Mouse (Mus musculus): ENCODE measurements around the gene Ror2. TPM values are rescaled to one million over a fixed set of nuclear protein-coding genes. Genes with fewer than 3 reads are reported as not detected.

The Ror2 gene
- total and polyA plus RNA-seq, 2 experiments = 0.06 TPM; not detected in 1

DNA sequence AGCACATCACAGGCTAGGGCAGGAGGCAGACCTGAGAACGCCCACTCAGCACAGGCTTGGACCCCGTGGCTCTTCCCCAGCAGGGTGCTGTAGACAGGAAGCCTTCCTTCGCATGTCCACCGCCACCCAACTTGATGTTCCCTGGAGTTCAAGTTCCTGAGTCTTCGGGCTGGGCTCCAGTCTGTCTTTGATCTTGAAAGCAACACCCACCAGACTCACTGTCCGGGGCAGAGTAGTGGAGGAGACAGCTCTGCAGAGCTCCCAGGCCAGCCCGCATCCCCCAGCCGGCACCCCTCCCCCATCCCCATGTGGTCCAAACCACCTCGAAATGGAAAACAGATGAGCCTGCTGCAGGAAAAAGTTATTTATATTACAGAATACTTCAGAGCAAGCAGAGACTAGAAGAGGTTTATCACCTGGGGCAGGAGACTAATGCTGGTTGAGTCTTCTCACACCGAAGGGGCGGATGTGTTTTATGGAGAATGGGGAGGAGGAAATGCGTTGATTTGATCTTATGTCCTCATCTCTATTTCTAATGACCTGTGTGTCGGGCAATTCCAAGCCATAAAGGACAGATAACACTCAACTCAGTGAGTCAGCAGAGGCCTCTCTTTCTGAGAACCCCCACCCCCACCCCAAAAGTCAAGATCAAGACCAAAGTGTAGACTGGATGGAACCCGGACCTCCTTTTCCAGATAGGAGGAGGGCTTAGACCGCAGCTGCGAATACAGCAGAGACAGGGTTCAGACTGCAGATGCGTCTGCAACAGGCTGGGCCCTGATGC, 80.6 kb downstream of the Ror2 start:
- DNase-seq (ENCODE audit: extremely low read depth, low read depth, low spot score) = no peak
- H3K4me3 ChIP-seq (ENCODE audit: insufficient read depth, low read depth, low read length) = no peak overlapping the region
- H3K27me3 ChIP-seq (ENCODE audit: control insufficient read depth, insufficient read depth, low read length) = 0 out of 2 replicates have a peak, but pooled peaks cover 3% of the 10 kb centered on the region
- 58% methylated on average over 17 of the region's 17 CpGs for WGBS
- H3K9ac ChIP-seq (ENCODE audit: low read depth, low read length) = no peak overlapping the region
- no peaks in the 10 kb centered on the region for H3K36me3 ChIP-seq (ENCODE audit: control insufficient read depth, insufficient read depth, low read length)
- no peak for TF ChIP-seq POLR2A (IDR thresholded peaks at IDR 0.05; ENCODE audit: extremely low read depth, insufficient read depth, low read length)
- TF ChIP-seq CTCF (IDR thresholded peaks at IDR 0.05; ENCODE audit: low read depth, low read length) = no peak
- H3K27ac ChIP-seq (replicated peaks; ENCODE audit: insufficient read depth, low read depth, low read length) = no peak overlapping the region
- no peaks in the 10 kb centered on the region for H3K4me1 ChIP-seq (ENCODE audit: control insufficient read depth, insufficient read depth, low read length)
- no peaks in the 10 kb centered on the region for H3K79me2 ChIP-seq (ENCODE audit: control insufficient read depth, insufficient read depth, low read length)

GRCm38 (mm10) chr13:53202439-53202830, 83.5 kb downstream of the Ror2 start:
- H3K79me2 ChIP-seq (ENCODE audit: control insufficient read depth, insufficient read depth, low read length) = no peaks in the 10 kb centered on the region
- no peaks in the 10 kb centered on the region for H3K4me1 ChIP-seq (ENCODE audit: control insufficient read depth, insufficient read depth, low read length)
- H3K36me3 ChIP-seq (ENCODE audit: control insufficient read depth, insufficient read depth, low read length) = no peaks in the 10 kb centered on the region
- H3K9ac ChIP-seq (ENCODE audit: low read depth, low read length) = no peak overlapping the region
- no peak overlapping the region for H3K4me3 ChIP-seq (ENCODE audit: insufficient read depth, low read depth, low read length)
- no peak overlapping the region for H3K27ac ChIP-seq (replicated peaks; ENCODE audit: insufficient read depth, low read depth, low read length)
- DNase-seq (ENCODE audit: extremely low read depth, low read depth, low spot score) = no peak
- H3K27me3 ChIP-seq (ENCODE audit: control insufficient read depth, insufficient read depth, low read length) = 0 out of 2 replicates have a peak, but pooled peaks cover 3% of the 10 kb centered on the region
- 76% methylated on average over 5 of the region's 5 CpGs for WGBS
- TF ChIP-seq POLR2A (IDR thresholded peaks at IDR 0.05; ENCODE audit: extremely low read depth, insufficient read depth, low read length) (no peak), CTCF (IDR thresholded peaks at IDR 0.05; ENCODE audit: low read depth, low read length) (no peak)

GRCm38 (mm10) chr13:53201628-53202438, 84.1 kb downstream of the Ror2 start:
- no peak overlapping the region for H3K4me3 ChIP-seq (ENCODE audit: insufficient read depth, low read depth, low read length)
- H3K27me3 ChIP-seq (ENCODE audit: control insufficient read depth, insufficient read depth, low read length) = 0 out of 2 replicates have a peak, but pooled peaks cover 3% of the 10 kb centered on the region
- no peak for DNase-seq (ENCODE audit: extremely low read depth, low read depth, low spot score)
- H3K4me1 ChIP-seq (ENCODE audit: control insufficient read depth, insufficient read depth, low read length) = no peaks in the 10 kb centered on the region
- 39% methylated on average over 18 of the region's 18 CpGs for WGBS
- H3K27ac ChIP-seq (replicated peaks; ENCODE audit: insufficient read depth, low read depth, low read length) = no peak overlapping the region
- no peaks in the 10 kb centered on the region for H3K79me2 ChIP-seq (ENCODE audit: control insufficient read depth, insufficient read depth, low read length)
- no peak overlapping the region for H3K9ac ChIP-seq (ENCODE audit: low read depth, low read length)
- TF ChIP-seq POLR2A (IDR thresholded peaks at IDR 0.05; ENCODE audit: extremely low read depth, insufficient read depth, low read length) (no peak), CTCF (IDR thresholded peaks at IDR 0.05; ENCODE audit: low read depth, low read length) (no peak)
- no peaks in the 10 kb centered on the region for H3K36me3 ChIP-seq (ENCODE audit: control insufficient read depth, insufficient read depth, low read length)

DNA sequence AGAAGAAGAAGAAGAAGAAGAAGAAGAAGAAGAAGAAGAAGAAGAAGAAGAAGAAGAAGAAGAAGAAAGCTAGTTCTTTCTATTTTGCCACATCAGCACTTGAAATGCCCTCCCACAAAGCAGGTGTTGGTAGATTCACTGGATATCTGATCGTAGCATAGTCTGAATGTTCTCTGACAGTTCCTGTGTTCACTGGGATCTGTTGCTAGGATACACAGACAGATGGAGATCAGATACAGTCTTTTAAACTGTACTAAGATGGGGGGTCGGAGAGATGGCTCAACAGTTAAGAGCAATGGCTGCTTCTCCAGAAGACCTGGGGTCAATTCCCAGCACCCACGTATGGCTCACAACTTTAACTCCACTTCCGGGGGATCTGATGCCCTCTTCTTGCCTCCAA, 85.8 kb downstream of the Ror2 start:
- Histone ChIP-seq H3K79me2 (ENCODE audit: control insufficient read depth, insufficient read depth, low read length) (no peaks in the 10 kb centered on the region), H3K4me1 (ENCODE audit: control insufficient read depth, insufficient read depth, low read length) (no peaks in the 10 kb centered on the region), H3K36me3 (ENCODE audit: control insufficient read depth, insufficient read depth, low read length) (no peaks in the 10 kb centered on the region), H3K4me3 (ENCODE audit: insufficient read depth, low read depth, low read length) (no peak overlapping the region), H3K27me3 (ENCODE audit: control insufficient read depth, insufficient read depth, low read length) (0 out of 2 replicates have a peak, but pooled peaks cover 3% of the 10 kb centered on the region), H3K27ac (replicated peaks; ENCODE audit: insufficient read depth, low read depth, low read length) (no peak overlapping the region), H3K9ac (ENCODE audit: low read depth, low read length) (no peak overlapping the region)
- WGBS = 75% methylated on average over 4 of the region's 4 CpGs
- no peak for TF ChIP-seq CTCF (IDR thresholded peaks at IDR 0.05; ENCODE audit: low read depth, low read length)
- no peak for TF ChIP-seq POLR2A (IDR thresholded peaks at IDR 0.05; ENCODE audit: extremely low read depth, insufficient read depth, low read length)
- no peak for DNase-seq (ENCODE audit: extremely low read depth, low read depth, low spot score)

- WGBS = 89% methylated on average over 7 of the region's 7 CpGs
- Histone ChIP-seq H3K4me3 (ENCODE audit: insufficient read depth, low read depth, low read length) (no peak overlapping the region), H3K27ac (replicated peaks; ENCODE audit: insufficient read depth, low read depth, low read length) (no peak overlapping the region), H3K4me1 (ENCODE audit: control insufficient read depth, insufficient read depth, low read length) (no peaks in the 10 kb centered on the region), H3K36me3 (ENCODE audit: control insufficient read depth, insufficient read depth, low read length) (no peaks in the 10 kb centered on the region), H3K79me2 (ENCODE audit: control insufficient read depth, insufficient read depth, low read length) (no peaks in the 10 kb centered on the region), H3K27me3 (ENCODE audit: control insufficient read depth, insufficient read depth, low read length) (0 out of 2 replicates have a peak, but pooled peaks cover 3% of the 10 kb centered on the region), H3K9ac (ENCODE audit: low read depth, low read length) (no peak overlapping the region)
- TF ChIP-seq CTCF (IDR thresholded peaks at IDR 0.05; ENCODE audit: low read depth, low read length) (no peak), POLR2A (IDR thresholded peaks at IDR 0.05; ENCODE audit: extremely low read depth, insufficient read depth, low read length) (no peak)
- DNase-seq (ENCODE audit: extremely low read depth, low read depth, low spot score) = no peak
Observed at GRCm38 (mm10) chr13:53199262-53199661, 86.7 kb downstream of the Ror2 start.

Measured in liver, adult 2 months (tissue).